Mouse (Mus musculus) heart, adult 18-20 months (tissue): ENCODE data around the gene 2310034G01Rik. TPM values are rescaled to one million over a fixed set of nuclear protein-coding genes. Genes with fewer than 3 reads are reported as not detected.

Experiments used
- DNase-seq, 2 experiments: peaks; one replicate each; pipeline ENCODE4 v3.0.0; 2021 to 2022; ENCODE audit warnings: mixed read lengths in 1 of 2
- total RNA-seq, 2 experiments: library from RNA; stranded (reverse); gene quantifications; 2 replicates each; pipeline ENCODE4 v1.2.3; 2021

Gene 2310034G01Rik
- total RNA-seq, 2 experiments from 2014 or later = 0.69 TPM

GRCm38 (mm10) chr19:46328081-46329030 lies 21.7 kb downstream of the 2310034G01Rik start, which contains the start of gene Fbxl15:
Gene Fbxl15 (plus strand): TSS chr19:46328184.
- peak; percentile 95 to 96 for DNase-seq

DNA sequence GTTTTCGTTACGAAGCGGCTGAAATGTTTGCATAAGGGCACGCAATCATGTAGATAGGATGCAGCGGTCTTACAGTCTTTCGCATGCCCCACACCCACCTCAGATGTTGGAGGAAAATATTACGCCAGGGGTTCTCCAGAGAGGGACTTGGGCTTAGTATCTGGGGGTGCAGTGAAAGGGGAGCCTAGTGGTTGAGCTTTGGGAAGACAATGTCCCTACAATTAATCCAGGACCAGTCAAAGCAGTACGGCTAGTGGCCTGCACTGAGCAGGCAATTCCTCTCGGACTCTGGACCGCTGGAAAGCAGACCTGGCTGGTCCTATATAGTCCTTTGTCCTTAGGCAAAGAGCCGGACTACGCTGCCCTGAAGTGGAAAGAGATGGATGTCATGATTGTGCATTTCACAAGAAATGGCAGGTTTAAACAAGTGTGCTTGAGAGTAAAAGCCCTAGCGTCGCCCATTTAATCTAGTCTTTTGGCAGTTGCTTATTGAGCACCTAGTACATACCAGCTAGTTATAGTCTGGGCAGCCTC lies 22.5 kb downstream of the 2310034G01Rik start:
- DNase-seq = no peak

- peak; percentile 49 to 71 for DNase-seq
These were observed 23.3 kb downstream of the 2310034G01Rik start, which contains the start of gene Psd for GRCm38 (mm10) chr19:46326756-46327305. Gene Psd (minus strand): TSS chr19:46327156.

DNA sequence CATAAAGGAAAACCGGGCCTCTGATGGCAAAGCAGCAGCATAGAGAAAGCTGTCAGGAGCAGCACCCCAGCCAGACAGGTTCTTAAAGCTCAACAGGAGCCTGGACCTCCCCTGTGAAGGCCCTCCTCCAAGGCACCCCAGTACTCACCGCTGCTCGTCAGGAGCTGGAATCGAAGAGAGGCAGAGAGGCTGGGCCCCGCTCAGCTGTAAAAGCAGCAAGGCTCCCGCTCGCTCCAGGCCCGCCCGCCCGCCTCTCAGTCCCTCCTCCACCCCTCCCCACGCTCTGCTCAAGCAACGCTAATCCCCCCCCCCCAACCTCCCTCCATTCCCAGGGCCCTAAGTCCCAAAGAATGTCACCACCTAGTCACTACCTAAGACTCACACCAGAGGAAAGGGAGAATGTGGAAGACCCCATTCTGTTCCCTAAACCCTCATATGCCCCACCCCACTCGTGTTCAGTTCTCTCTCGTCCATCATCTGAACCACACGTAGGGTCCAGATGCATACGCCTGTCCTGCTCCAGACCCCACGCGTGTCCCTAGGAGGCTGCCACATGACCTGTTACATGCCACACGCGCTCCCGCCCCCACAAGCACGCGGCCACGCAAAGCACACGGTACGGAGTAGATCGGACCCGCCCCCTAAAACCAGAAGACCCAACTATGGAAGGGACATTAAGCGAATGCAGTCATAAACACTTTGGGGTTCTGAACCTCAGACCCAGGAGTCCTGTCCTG lies 23.9 kb downstream of the 2310034G01Rik start:
- DNase-seq = no peak

DNA sequence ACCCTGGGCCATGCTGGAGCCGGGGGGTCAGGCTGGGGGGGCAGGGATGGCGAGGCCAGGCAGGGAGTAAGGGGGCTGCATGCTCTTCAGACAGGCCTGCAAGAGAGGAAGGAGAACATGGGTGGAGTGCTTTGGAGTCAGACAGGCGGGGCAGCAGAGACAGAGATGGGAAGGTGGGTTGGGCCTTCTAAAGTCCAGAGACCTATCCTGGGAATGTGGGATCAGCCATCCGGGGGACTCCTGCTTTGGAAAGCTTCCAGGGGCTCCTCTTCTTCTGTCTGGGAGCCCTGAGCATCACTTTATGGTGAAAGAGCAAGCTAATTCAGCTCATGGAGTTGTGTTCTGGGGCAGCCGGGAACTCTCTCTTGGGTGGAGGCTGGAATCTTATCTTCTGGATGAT lies 25.2 kb downstream of the 2310034G01Rik start:
- DNase-seq = no peak

- DNase-seq = no peak
These were observed 25.7 kb downstream of the 2310034G01Rik start for GRCm38 (mm10) chr19:46324366-46324765.

DNA sequence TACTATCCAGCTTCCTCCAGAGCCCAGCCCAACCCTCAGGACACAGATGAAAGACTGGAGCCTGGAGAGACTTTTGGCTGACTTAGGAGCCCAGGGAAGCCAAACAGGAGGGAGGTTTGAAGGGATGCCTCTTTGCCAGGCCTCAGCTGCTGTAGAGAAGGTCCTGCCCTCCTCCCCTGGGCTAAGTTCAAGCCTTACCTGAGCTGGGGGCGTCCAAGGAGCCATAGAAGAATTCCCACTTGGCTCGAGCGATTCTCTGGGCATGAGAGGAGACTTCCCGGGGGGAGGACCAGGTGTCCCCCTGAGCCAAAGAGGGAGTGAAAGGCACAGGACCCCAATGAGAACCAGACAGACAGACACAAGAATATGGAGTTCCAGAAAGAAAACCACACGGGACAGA lies 26.4 kb downstream of the 2310034G01Rik start:
- DNase-seq = no peak

GRCm38 (mm10) chr19:46322996-46323572 lies 27.0 kb downstream of the 2310034G01Rik start:
- no peak for DNase-seq

- no peak for DNase-seq
These were observed 27.7 kb downstream of the 2310034G01Rik start for GRCm38 (mm10) chr19:46322144-46322995.

- DNase-seq = no peak
These were observed 28.8 kb downstream of the 2310034G01Rik start for GRCm38 (mm10) chr19:46321101-46321943.

- DNase-seq = no peak
These were observed 29.9 kb downstream of the 2310034G01Rik start for GRCm38 (mm10) chr19:46320076-46320785.

DNA sequence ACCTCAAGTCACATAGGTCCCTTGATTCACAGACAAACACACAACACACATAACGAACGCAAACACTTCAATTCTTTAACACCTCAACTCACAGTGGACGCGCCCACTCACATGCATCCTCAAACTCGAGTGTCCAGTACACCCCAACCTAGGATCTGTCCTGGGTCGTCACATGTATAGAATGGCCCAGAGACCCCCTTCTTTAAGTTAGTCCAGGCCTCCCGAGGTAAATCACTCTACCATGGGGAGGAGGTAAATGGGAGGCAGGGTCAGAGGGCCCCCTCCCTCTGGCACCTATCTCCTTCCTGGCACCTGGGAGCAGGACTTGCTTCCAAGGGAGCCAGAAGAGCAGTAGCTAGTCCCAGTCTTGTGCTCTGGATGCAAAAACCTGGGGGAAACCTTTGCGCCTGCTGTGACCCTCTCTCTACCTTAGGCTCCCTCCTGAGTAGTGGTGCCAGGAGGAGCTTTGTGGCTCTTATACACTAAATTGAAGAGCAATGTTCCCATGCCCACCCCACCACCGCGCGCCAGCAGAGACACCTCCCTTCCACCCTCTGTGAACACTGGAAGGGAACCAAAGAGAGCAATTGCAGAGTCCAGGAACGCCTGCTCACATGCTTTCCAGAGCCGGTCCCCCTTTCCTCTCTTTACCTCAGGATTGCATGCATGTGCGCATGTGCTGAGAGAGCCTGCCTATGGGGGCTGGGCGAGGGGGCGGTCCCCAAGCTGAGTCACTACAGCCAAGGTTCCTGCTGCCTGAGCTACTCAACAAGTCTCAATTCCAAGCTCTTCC lies 31.3 kb downstream of the 2310034G01Rik start:
- DNase-seq = peak in 1 of 2 experiments; percentile 49

DNA sequence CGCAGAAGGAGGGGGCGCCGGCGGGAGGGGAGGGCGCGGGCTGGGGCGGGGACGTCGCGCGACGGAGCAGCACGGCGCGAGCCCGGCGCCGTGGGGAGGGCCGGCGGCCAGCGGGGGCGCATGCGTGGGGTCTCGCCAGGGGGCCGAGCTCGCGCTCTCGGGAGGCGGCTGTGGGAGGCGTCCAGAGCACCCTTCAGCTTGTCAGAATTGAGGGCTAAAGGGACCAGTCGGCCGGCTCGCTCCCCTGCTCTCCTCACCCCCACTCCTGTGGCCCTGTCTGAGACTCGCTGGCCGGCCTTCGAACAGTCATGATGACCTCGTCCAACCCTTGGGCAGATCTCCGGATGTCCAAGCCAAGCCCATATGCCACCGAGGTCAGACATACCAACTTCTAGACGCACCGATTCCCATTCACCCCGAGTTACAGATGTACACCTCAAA lies 32.1 kb downstream of the 2310034G01Rik start:
- peak in 1 of 2 experiments; percentile 19 for DNase-seq

DNA sequence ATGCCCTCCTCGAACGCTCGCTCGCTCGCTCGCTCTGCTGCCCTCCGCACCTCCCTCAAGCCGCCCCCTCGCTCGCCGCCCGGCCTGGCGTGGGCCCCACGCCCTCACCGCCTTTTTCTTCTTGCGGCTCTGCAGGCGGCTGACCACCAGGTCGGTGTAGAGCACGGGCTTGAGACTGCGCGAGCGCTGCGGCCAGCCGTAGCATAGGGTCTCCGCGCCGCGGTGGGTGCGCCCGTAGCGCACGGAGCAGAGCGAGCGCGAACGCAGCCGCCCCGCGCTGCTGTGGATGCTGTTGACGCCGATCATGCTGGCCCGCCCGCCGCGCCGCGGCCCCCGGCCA lies 32.6 kb downstream of the 2310034G01Rik start:
- DNase-seq = peak in 1 of 2 experiments; percentile 0

- DNase-seq = peak in 1 of 2 experiments; percentile 0
These were observed 33.1 kb downstream of the 2310034G01Rik start for GRCm38 (mm10) chr19:46316846-46317545.

DNA sequence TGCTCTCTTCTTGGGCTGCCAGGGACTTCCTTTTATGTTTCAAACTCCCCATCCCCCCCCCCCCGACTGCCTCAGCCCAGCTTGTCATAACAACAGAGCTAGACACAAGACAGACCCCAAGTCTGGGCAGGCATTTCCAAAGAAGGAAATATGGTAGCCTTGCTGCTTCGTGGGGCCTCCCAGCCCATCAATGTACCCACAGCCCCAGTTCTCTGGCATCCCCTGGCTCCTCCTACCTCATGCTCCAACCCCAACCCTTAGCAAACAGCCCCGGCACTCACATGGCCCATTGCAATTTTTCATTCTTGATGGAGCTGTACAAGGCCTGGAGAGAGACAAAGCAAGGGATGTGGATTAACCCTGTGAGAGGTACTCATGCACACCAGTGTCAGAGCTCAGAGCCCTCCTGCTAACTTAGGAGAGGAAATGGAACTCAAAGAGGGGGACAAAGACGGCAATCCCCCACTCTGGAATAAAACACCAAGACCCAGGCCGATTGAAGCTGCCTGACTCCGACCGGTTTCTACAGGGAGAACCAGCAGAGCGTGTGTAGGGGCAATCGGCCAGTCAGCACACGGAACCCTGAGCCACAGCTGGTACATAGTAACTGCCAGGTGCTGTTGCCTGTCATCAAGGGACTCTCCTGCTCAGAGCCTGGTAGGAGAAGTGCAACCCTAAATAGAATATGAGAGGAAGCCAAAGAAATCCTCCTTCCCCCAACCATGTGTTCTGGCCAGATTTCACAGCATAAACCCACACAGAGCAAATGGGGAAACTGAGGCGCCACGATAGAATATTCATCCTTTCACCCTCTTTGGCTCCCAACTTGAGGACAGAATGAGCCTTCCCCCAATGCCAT lies 34.1 kb downstream of the 2310034G01Rik start:
- no peak for DNase-seq
